Mouse (Mus musculus): ENCODE data around the gene Fam166a. TPM values are rescaled to one million over a fixed set of nuclear protein-coding genes. Genes with fewer than 3 reads are reported as not detected.

Fam166a gene
- total RNA-seq, 1 experiment from 2014 or later, result not detected

DNA sequence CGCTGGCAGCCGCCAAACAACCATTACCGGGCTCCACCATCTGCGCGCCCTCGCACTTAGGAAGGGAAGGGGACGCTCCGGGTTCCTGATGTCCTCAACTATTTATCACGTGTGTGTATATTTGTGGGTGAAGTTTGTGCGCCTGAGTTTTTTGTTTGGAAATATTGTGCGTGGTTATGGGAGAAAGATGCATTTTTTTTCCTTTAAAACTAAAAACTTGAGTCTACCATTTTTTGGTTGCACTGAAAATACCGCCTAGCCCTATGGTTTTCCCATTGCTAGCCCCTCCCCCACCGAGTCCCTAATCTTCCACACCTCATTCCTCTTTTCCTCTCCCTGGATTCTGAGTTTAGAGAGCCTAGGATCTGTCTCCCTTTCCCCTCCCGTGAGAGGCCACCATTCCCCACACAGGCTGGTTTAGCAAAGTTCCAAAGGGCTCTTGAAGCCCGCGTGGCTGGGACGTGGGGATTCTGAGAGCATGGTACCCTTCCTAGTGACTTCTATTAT lies 36.6 kb upstream of the Fam166a start:
- ATAC-seq (replicated peaks in 1 of 2; ENCODE audit: insufficient read depth in 1 of 2, low FRiP score in 2 of 2, low TSS enrichment in 1 of 2, low read depth in 1 of 2, poor library complexity in 2 of 2, severe bottlenecking in 2 of 2), result no peak

DNA sequence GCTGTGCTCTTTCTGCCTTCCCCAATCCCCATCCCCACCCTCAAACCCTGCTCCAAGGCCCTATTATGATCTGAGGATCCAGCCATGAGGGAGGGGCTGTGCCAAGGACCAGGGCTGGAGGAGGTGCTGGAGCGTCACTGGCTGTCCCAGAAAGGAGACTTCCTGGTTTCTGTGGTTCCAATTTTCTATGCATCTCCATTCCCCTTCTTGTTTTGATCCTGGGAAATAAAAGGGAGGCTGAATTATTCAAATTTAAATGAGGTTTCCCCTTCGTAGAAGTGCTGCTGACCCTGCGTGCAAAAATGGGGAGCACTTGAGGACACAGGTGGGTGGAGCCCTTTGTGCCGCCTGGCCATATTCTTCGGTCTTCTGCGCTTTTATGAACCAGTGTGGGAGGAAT lies 35.9 kb upstream of the Fam166a start:
- ATAC-seq (replicated peaks in 1 of 2; ENCODE audit: insufficient read depth in 1 of 2, low FRiP score in 2 of 2, low TSS enrichment in 1 of 2, low read depth in 1 of 2, poor library complexity in 2 of 2, severe bottlenecking in 2 of 2), result no peak

DNA sequence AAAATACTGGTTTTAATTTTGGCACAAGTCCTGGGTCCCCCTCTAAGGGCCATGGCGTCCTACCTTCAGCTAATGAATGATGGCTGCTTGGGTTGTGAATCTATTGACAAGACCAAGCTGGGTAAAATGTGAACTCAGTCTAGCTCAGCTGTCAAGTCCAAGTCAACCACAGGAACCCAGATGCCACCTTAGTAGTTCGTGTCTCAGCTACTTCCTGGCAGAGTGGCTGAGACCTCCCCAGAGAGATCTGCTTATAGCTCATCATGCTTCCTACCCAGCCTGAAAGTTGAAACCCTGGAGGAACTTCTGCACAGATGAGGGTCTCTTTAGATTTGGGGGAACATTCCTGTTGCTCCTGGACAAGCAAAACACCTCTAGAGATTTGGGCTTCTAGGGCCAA lies 35.2 kb upstream of the Fam166a start:
- no peak for ATAC-seq (replicated peaks in 1 of 2; ENCODE audit: insufficient read depth in 1 of 2, low FRiP score in 2 of 2, low TSS enrichment in 1 of 2, low read depth in 1 of 2, poor library complexity in 2 of 2, severe bottlenecking in 2 of 2)

DNA sequence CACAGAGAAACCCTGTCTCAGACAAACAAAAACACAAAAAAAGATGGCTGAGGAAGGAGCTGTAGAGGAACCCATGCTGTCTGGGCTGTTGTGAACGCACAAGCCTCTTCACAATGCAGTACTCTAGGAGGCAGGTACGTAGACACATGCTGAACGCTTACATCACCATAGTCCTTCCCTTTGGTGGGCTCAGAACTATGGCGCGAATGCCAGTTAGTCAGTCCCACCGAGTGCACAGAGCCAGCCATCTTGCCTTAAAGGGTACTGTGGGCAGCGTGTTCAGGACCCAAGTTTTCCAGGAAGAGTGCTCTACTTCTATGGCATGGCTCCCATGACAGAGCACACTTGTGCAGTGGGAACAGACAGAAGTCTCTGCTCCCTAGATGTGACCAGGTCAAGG lies 34.0 kb upstream of the Fam166a start:
- no peak for ATAC-seq (replicated peaks in 1 of 2; ENCODE audit: insufficient read depth in 1 of 2, low FRiP score in 2 of 2, low TSS enrichment in 1 of 2, low read depth in 1 of 2, poor library complexity in 2 of 2, severe bottlenecking in 2 of 2)

DNA sequence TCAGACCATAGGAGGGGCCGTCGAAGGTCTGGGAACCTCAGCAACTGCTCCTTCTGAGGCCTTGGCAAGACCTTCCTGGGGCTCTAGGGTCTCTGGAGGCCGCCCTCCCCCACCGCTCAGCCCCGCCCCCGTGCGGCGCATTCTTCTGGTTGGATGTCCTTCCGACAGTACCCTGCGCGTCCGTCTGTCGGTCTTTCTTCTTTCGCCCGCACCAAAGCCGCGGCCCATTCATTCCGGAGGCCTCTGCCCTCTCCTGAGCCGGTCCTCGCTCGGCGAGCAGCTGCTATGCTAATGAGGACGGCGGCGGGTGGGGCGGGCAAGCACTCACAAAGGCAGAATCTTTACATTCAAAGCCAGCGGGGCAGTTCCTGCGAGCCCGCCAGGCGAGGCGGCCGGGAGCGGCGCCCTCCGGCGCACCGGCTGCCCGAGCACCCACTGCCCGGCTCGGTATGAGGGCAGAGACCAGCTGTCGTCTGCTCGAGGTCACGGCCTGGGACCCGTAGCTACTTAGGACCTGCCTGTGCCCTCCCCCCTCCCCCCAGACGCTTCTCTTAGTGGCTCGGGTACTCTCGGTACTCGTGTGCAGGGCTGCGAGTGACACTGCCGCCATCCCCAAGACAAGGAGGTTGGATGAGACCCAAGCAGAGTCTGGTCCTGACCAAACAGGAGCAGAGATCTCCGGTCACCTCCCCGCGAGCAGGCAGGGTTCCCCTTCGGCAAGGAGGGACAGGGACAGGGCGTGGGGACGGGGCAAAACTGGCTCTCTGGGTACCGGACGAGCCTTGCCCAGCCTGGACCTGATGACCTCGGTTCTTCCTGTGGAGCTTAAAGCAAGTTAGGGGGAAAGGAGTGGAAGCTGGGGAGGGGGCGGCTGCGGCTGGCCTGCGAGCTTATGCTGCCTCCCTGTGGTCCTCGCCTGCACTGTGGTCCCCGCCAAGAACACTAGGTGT lies 32.6 kb upstream of the Fam166a start:
- peak; percentile 18 to 25; a peak in 2 of 4 replicates for ATAC-seq (replicated peaks in 1 of 2; ENCODE audit: insufficient read depth in 1 of 2, low FRiP score in 2 of 2, low TSS enrichment in 1 of 2, low read depth in 1 of 2, poor library complexity in 2 of 2, severe bottlenecking in 2 of 2)

DNA sequence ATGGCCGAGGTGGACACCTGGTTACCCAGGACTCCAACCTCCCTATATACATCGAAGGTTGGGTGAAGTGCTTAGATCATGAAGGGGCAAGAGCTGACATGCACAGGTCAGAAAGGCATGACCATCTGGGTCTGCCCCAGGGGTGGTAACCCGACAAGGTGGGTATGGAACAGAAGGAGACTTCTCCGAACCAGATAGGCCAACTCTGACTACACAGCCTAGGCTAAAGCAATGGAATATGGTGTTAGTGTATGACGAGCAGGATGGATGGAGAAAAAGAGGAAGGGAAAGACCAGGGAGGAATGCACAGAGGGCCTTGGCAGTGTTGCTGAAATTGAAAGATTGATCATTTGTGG lies 32.0 kb upstream of the Fam166a start:
- ATAC-seq (replicated peaks in 1 of 2; ENCODE audit: insufficient read depth in 1 of 2, low FRiP score in 2 of 2, low TSS enrichment in 1 of 2, low read depth in 1 of 2, poor library complexity in 2 of 2, severe bottlenecking in 2 of 2), result peak in 1 of 2 experiments; percentile 3; a peak in 1 of 4 replicates

DNA sequence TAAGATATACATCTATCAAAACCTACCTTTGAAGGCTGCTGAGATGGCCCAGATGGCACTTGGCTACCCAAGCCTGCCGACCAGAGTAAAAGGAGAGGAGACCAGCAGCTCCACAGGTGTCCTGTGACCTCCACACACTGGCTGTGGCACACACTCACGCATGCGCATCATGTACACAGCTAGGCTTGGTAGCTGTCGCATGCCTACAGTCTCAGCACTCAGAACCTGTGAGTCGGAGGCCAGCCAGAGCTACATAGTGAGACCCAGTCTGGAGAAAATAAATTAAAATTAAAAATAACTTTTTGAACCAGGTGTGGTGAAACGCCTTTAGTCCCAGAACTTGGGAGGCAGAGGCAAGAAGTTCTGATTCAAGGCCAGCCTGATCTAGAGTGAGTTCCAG lies 30.7 kb upstream of the Fam166a start:
- ATAC-seq (replicated peaks in 1 of 2; ENCODE audit: insufficient read depth in 1 of 2, low FRiP score in 2 of 2, low TSS enrichment in 1 of 2, low read depth in 1 of 2, poor library complexity in 2 of 2, severe bottlenecking in 2 of 2), result no peak

DNA sequence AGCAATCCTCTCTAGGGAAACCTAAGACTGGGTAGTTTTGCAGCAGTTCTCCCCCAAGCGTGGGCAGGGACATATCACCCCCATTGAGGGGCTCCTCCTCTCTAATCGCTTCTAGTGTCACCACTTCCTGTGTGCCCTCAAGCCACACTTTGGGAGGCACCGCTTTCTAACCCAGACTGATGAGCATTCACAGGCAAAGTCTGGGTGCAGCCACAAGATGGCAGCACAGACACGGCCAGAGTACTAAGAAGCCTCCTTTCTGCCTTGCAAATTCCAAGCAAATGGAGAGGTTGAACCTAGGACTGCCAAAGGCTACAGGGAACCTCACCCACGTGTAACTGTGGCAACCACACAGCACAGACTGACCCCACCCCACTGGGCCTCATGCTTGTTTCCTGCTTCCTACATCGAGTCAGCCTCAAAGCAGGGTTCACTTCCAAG lies 25.2 kb upstream of the Fam166a start:
- ATAC-seq (replicated peaks in 1 of 2; ENCODE audit: insufficient read depth in 1 of 2, low FRiP score in 2 of 2, low TSS enrichment in 1 of 2, low read depth in 1 of 2, poor library complexity in 2 of 2, severe bottlenecking in 2 of 2), result peak; percentile 25 to 33

DNA sequence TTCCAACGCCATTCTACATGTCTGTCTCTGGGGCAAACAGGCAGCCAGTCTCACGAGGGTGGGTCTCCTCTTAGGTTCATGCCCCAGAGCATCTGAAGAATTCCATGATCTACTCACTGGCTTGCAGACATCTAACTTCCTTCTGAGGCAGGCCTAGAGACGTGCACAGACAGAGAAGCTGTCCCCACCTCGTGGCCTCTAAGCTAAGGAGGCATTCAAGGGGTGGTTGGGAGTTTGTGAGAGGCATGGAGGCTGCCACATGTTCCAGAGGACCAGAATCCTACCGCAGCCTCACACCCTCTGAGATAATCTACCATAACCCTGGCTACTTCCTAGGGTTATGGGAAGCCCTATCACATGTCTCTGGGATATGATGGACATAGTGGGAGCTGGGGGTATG lies 24.5 kb upstream of the Fam166a start:
- ATAC-seq (replicated peaks in 1 of 2; ENCODE audit: insufficient read depth in 1 of 2, low FRiP score in 2 of 2, low TSS enrichment in 1 of 2, low read depth in 1 of 2, poor library complexity in 2 of 2, severe bottlenecking in 2 of 2), result no peak

DNA sequence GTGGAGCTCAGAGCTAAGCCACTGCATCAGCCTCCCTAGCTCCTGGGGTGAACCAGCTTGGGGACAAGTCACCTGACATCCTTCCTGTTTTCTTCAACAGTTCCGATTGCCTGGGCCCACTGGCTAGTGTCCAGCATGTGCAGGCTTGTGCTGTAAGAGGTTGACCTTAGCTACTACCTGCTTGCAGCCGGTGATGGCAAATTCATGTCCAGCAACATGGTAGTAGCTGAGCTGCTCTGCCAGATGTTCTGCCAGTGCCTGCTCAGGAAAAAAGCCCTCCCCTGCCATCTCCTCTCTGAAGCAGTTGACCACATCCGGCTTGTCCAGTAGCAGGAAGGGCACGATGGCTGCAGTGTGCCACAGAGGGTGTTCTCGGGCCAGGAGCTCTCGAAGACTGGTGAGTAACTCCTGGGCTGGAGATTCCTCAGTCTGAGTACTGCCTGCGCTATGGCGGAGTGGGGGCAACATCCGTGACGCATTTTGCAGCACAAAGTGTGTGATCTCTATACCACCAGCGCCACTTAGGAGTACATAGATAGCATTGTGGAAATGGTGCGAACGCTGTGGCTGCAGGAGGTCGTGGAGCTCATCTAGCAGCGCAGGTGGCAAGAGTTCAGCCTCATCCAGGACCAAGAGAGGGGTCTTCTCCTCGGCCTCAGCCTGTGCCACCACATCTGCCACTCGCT lies 23.9 kb upstream of the Fam166a start:
- peak in 1 of 2 experiments; percentile 21; a peak in 1 of 4 replicates for ATAC-seq (replicated peaks in 1 of 2; ENCODE audit: insufficient read depth in 1 of 2, low FRiP score in 2 of 2, low TSS enrichment in 1 of 2, low read depth in 1 of 2, poor library complexity in 2 of 2, severe bottlenecking in 2 of 2)

DNA sequence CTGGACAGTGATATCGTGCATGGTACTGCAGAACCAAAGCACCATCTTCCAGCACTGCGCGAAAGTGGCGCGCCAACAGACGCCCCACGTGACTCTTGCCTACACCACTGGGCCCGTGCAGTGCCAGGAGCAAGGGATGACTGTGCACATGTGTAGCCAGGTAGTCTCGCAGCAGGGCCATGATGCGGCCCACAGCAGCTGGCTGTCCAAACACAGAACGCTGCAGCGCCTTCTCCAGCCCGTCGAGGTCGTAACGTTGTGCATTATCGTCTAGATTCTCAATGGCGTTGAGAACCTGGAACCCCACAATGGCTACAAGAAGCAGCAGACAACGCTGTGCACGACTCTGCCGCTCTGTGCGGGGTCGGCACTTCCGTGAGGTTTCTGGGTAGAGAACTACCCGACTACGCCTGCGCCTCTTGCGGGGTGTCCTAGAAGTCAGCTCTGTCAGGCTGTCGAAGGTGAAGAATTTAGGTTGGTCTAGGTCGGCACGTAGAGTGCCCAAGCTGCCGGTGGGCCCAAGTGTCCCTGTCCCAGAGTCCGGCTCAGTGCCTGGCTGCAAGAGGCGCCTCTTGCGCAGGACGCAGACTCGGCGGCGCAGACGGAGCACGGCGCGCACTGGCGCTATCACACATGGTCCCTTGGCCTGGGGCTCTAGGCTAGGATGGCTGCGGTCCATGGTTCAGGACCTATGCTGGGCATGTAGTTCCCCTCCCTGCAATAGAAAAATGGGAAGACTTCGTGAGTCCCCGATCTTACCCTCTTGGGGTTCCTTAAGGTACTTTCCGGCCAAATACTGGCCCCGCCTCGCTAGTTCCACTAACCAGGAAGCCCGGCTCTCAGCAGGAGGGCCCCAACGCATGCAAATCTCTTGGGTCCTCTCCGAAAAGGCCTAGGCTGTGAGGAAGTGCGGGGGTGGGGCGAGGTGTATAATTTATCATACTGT lies 23.1 kb upstream of the Fam166a start:
- peak in 1 of 2 experiments; percentile 20; a peak in 2 of 4 replicates for ATAC-seq (replicated peaks in 1 of 2; ENCODE audit: insufficient read depth in 1 of 2, low FRiP score in 2 of 2, low TSS enrichment in 1 of 2, low read depth in 1 of 2, poor library complexity in 2 of 2, severe bottlenecking in 2 of 2)

DNA sequence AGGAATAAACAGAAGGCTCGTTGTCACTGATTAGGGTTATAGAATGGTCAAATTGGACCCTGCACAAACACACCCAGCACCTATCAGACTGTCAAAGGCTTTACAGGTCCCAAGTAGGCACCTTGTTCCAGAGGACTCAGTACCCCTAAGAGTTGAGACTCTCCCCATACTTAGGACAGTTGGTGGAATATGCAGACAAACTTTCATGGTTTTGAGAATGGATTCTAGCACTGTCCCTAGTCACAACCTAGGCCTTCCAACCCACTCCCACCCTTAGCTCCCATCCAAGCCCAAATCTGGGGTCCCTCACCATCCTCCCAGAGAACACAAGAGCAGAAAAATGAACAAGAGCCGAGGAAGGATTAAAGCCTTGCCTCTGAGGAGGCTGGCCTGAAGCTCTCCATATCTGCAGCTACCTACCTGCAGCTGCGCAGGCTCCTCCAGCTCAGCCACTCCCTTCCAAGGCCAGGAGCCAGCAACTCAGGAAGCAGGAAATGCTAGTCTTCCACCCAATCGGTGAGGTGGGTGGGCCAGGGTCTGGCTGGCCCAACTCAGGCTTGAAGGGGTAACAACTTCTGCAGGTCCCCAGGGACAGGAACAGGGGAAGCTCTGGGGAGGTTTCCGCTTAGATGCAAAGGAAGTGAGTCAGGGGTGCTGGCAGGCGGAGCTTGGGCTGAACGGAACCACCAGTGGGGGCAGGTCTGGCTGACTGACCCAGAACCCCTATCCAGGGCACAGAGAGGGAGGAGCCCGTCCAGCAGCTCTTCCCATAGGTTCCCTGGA lies 22.2 kb upstream of the Fam166a start, which contains the start of gene Tor4a:
Gene Tor4a (minus strand): TSS at position 715 of the 783 bp plus-strand sequence.
- peak; percentile 81 to 84 for ATAC-seq (replicated peaks in 1 of 2; ENCODE audit: insufficient read depth in 1 of 2, low FRiP score in 2 of 2, low TSS enrichment in 1 of 2, low read depth in 1 of 2, poor library complexity in 2 of 2, severe bottlenecking in 2 of 2)

DNA sequence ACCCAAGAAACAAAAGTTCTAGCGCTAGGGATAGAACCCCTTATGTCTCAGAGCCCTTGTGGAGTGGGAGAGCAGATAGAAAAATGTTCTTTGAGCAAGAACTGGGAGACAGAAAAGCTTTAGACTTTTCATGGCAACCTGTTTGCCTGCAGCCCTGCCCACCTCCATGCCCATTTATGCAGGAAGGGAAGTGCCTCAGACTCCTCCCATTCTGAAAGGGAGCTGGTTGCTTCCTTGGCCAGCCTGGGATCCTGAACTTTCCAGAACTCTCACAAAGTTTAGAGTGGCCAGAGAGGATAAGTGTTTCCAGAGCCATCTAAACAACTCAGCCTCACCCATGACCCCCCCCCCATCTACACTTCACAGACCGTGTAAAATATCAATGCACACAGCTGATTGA lies 21.4 kb upstream of the Fam166a start:
- ATAC-seq (replicated peaks in 1 of 2; ENCODE audit: insufficient read depth in 1 of 2, low FRiP score in 2 of 2, low TSS enrichment in 1 of 2, low read depth in 1 of 2, poor library complexity in 2 of 2, severe bottlenecking in 2 of 2), result no peak

DNA sequence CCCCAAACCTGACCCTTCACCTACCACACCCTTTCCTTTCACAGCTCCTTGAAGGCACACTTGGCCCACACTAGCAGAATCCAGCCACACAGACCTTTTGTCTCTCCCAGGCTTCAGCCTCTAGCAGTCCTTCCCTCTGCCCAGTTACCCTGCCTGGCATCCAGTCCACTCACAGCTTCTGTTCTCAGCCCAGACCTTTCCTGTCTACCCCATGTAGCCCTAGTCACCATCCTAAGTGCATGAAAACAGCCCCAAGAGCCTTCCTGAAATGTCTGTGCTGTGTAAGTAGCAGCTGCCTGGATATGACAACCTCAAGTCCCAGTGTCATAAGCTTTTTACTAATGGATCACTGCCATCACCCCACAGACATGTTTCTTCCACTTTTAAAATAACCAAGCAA lies 20.6 kb upstream of the Fam166a start:
- no peak for ATAC-seq (replicated peaks in 1 of 2; ENCODE audit: insufficient read depth in 1 of 2, low FRiP score in 2 of 2, low TSS enrichment in 1 of 2, low read depth in 1 of 2, poor library complexity in 2 of 2, severe bottlenecking in 2 of 2)

DNA sequence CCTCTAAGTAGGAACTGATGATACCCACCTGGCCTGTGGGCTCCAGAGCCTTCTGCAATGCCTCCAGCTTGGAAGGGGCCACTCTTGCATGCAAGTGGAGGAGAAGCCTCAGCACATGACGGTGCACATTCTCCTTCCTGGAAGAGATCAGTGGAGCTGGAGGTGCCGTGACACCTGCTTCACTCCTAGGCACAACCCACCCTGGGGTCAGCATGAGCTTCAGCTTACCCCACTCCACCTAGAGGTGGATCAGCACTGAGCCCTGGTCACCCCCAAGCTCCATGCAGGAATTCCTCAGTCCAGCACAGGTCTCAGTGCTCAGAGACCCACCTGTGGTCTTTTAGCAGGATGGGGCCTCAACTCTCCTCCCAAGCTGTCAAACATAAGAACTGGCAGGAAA lies 17.9 kb upstream of the Fam166a start:
- no peak for ATAC-seq (replicated peaks in 1 of 2; ENCODE audit: insufficient read depth in 1 of 2, low FRiP score in 2 of 2, low TSS enrichment in 1 of 2, low read depth in 1 of 2, poor library complexity in 2 of 2, severe bottlenecking in 2 of 2)

DNA sequence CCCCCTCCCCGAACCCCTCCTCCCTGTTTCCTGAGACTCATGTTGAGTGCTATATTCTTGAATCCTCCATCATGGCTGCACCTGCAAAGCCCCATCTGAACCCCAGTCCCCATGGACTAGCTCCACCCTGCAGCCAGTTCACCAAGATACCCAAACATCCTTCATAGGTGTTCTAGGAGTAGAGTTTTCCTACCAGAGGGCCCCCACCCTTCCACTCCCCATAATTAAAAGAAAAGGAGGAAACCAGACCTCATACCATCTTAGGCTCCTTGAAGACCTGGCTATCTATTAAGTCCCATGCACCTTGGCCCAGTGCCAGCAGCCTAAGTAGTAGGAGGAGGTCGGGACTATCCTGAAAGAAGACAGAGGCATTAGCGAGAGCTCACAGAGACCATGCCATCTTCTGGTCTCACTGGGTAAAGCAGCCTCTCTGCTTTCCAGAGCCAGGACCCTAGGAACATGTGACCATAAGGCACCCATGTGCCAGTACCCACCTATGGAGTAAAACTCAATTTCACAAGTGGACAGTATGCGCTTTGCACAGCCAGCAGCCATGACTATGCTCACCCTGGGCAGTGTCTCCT lies 14.8 kb upstream of the Fam166a start:
- peak in 1 of 2 experiments; percentile 47; a peak in 1 of 4 replicates for ATAC-seq (replicated peaks in 1 of 2; ENCODE audit: insufficient read depth in 1 of 2, low FRiP score in 2 of 2, low TSS enrichment in 1 of 2, low read depth in 1 of 2, poor library complexity in 2 of 2, severe bottlenecking in 2 of 2)
